ENCODE assay signal across 1 mouse cellular context in the genomic region with DNA sequence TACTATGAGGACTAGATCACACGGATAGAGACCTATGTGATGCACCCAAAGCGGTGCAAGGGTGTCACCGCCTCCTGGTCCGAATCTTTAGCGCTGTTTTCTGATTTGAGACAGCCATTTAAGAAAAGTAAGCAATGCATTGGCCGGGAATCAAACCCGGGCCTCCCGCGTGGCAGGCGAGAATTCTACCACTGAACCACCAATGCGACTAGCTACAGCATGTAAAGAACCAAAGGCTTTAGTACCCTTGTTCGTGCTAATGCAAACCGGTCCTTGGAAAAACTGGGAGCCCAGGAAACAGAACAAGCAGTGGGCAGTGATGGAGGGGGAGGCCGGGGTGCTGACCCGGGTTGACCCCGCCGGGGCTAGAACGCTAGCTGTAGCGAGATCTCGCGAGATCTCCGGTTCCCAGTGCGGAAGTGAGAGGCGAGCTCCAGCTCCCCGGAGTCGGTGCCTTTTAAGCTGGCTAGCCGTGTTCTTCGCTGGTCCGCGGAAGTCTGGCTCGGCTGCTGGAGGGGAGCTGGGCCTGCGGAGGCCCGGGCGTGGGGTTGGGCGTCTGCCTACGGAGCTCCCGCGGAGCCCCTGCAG.
TF ChIP-seq lines count a peak whose summit lies in the region.

No protein-coding gene starts in this region.

TF ChIP-seq in CH12.LX, 34 proteins besides CTCF, POLR2A, EP300 and RAD21:
- TF ChIP-seq MEF2A (IDR thresholded peaks at IDR 0.05; ENCODE audit: borderline replicate concordance, low read depth, low read length) (peak; percentile 74), IRF4 (IDR thresholded peaks at IDR 0.05; ENCODE audit: low read depth, low read length) (peak; percentile 82), CHD2 (IDR thresholded peaks at IDR 0.05; ENCODE audit: low read length) (peak; percentile 99), MXI1 (IDR thresholded peaks at IDR 0.05; ENCODE audit: low read depth, low read length) (peak; percentile 86), SMC3 (IDR thresholded peaks at IDR 0.05; ENCODE audit: low read depth, low read length) (no peak), JUN (IDR thresholded peaks at IDR 0.05; ENCODE audit: insufficient read depth, low read depth, low read length) (no peak), MAX (IDR thresholded peaks at IDR 0.05; ENCODE audit: low read length) (peak; percentile 67), POLR2AphosphoS2 (IDR thresholded peaks at IDR 0.05; ENCODE audit: low read depth, low read length) (peak; percentile 73; the same call in 1 of the 2 replicates), TCF12 (IDR thresholded peaks at IDR 0.05; ENCODE audit: low read depth, low read length) (peak; percentile 91), ELF1 (IDR thresholded peaks at IDR 0.05; ENCODE audit: low read depth, low read length) (peak; percentile 98), PAX5 (IDR thresholded peaks at IDR 0.05; ENCODE audit: low read length) (no peak), RCOR1 (conservative IDR thresholded peaks at IDR 0.05; ENCODE audit: low read depth, low read length) (no peak; the same call in 1 of the 2 replicates), HCFC1 (IDR thresholded peaks at IDR 0.05; ENCODE audit: low read depth, low read length) (peak; percentile 73), ZNF384 (IDR thresholded peaks at IDR 0.05; ENCODE audit: low read depth, low read length) (no peak), MYC (IDR thresholded peaks at IDR 0.05; ENCODE audit: low read depth, low read length) (peak; percentile 73), MAFK (IDR thresholded peaks at IDR 0.05; ENCODE audit: insufficient replicate concordance, low read length) (peak; percentile 65; the same call in 1 of the 2 replicates), ETS1 (conservative IDR thresholded peaks at IDR 0.05; ENCODE audit: low read depth, low read length) (no peak), ZKSCAN1 (IDR thresholded peaks at IDR 0.05; ENCODE audit: borderline replicate concordance, low read depth, low read length) (no peak), BHLHE40 (IDR thresholded peaks at IDR 0.05; ENCODE audit: low read depth, low read length) (no peak), JUND (conservative IDR thresholded peaks at IDR 0.05; ENCODE audit: low read depth, low read length) (no peak), ZC3H11A (IDR thresholded peaks at IDR 0.05; ENCODE audit: low read depth, low read length) (no peak), GABPA (IDR thresholded peaks at IDR 0.05; ENCODE audit: insufficient replicate concordance, low read depth, low read length) (no peak), KAT2A (IDR thresholded peaks at IDR 0.05; ENCODE audit: insufficient replicate concordance, low read length) (0 out of 2 replicates have a peak, but pooled peaks have one; percentile 62), UBTF (IDR thresholded peaks at IDR 0.05; ENCODE audit: low read depth, low read length) (peak; percentile 87), NELFE (IDR thresholded peaks at IDR 0.05; ENCODE audit: low read depth, low read length) (peak; percentile 97), ZMIZ1 (IDR thresholded peaks at IDR 0.05; ENCODE audit: low read depth, low read length) (peak; percentile 96), CHD1 (IDR thresholded peaks at IDR 0.05; ENCODE audit: low read depth, low read length) (0 out of 2 replicates have a peak, but pooled peaks have one; percentile 61), TBP (conservative IDR thresholded peaks at IDR 0.05; ENCODE audit: low read depth, low read length) (peak; percentile 98), E2F4 (IDR thresholded peaks at IDR 0.05; ENCODE audit: insufficient replicate concordance, low read depth, low read length) (no peak), USF2 (conservative IDR thresholded peaks at IDR 0.05; ENCODE audit: low read depth, low read length) (no peak), USF1 (IDR thresholded peaks at IDR 0.05; ENCODE audit: low read depth, low read length) (no peak), NRF1 (IDR thresholded peaks at IDR 0.05; ENCODE audit: low read depth, low read length) (peak; percentile 41; the same call in 1 of the 2 replicates), MAZ (IDR thresholded peaks at IDR 0.05; ENCODE audit: low read depth, low read length) (0 out of 2 replicates have a peak, but pooled peaks have one; percentile 48), SIN3A (IDR thresholded peaks at IDR 0.05; ENCODE audit: low read length) (peak; percentile 90; the same call in 1 of the 2 replicates)
